Mouse (Mus musculus): ENCODE data around the gene Snx32. TPM values are rescaled to one million over a fixed set of nuclear protein-coding genes. Genes with fewer than 3 reads are reported as not detected.

The Snx32 gene
- polyA plus RNA-seq, 1 experiment from 2014 or later: 16.3 TPM

Other genes starting within 250 kb of the Snx32 start
- gene Pacs1, start 237.4 kb downstream of the Snx32 start, polyA plus RNA-seq (2016; fragmentation: Nextera tagmentation; extraction: Ambion mirVana): 27.9 and 28.4 TPM in 2 replicates
- 221 and 227 TPM in 2 replicates for gene Sf3b2, start 215.1 kb downstream of the Snx32 start, polyA plus RNA-seq (2016; fragmentation: Nextera tagmentation; extraction: Ambion mirVana)
- 3.8 and 4.5 TPM in 2 replicates for gene Gal3st3, start 212.2 kb downstream of the Snx32 start, polyA plus RNA-seq (2016; fragmentation: Nextera tagmentation; extraction: Ambion mirVana)
- not detected in 2 replicates for gene Catsper1, start 174.8 kb downstream of the Snx32 start, polyA plus RNA-seq (2016; fragmentation: Nextera tagmentation; extraction: Ambion mirVana)
- gene Cst6, start 161.0 kb downstream of the Snx32 start, polyA plus RNA-seq (2016; fragmentation: Nextera tagmentation; extraction: Ambion mirVana): not detected in 2 replicates
- 42.8 and 43.0 TPM in 2 replicates for gene Eif1ad, start 143.8 kb downstream of the Snx32 start, polyA plus RNA-seq (2016; fragmentation: Nextera tagmentation; extraction: Ambion mirVana)
- gene Banf1, start 143.4 kb downstream of the Snx32 start, polyA plus RNA-seq (2016; fragmentation: Nextera tagmentation; extraction: Ambion mirVana): 400 and 410 TPM in 2 replicates
- 61.6 and 63.9 TPM in 2 replicates for gene Sart1, start 121.8 kb downstream of the Snx32 start, polyA plus RNA-seq (2016; fragmentation: Nextera tagmentation; extraction: Ambion mirVana)
- 1.7 and 1.8 TPM in 2 replicates for gene Tsga10ip, start 108.0 kb downstream of the Snx32 start, polyA plus RNA-seq (2016; fragmentation: Nextera tagmentation; extraction: Ambion mirVana)
- 190 and 194 TPM in 2 replicates for gene Drap1, start 85.6 kb downstream of the Snx32 start, polyA plus RNA-seq (2016; fragmentation: Nextera tagmentation; extraction: Ambion mirVana)
- gene AI837181, start 85.4 kb downstream of the Snx32 start, polyA plus RNA-seq (2016; fragmentation: Nextera tagmentation; extraction: Ambion mirVana): 38.8 and 39.5 TPM in 2 replicates
- gene Fosl1, start 63.0 kb downstream of the Snx32 start, polyA plus RNA-seq (2016; fragmentation: Nextera tagmentation; extraction: Ambion mirVana): not detected in 2 replicates
- gene Ccdc85b, start 52.6 kb downstream of the Snx32 start, polyA plus RNA-seq (2016; fragmentation: Nextera tagmentation; extraction: Ambion mirVana): 10.5 and 13.0 TPM in 2 replicates
- gene Fibp, start 49.9 kb downstream of the Snx32 start, polyA plus RNA-seq (2016; fragmentation: Nextera tagmentation; extraction: Ambion mirVana): 81.9 and 85.4 TPM in 2 replicates
- 1.3 and 1.7 TPM in 2 replicates for gene Ctsw, start 42.0 kb downstream of the Snx32 start, polyA plus RNA-seq (2016; fragmentation: Nextera tagmentation; extraction: Ambion mirVana)
- 70.3 and 70.6 TPM in 2 replicates for gene Efemp2, start 36.6 kb downstream of the Snx32 start, polyA plus RNA-seq (2016; fragmentation: Nextera tagmentation; extraction: Ambion mirVana)
- 33.2 and 37.6 TPM in 2 replicates for gene Mus81, start 22.1 kb downstream of the Snx32 start, polyA plus RNA-seq (2016; fragmentation: Nextera tagmentation; extraction: Ambion mirVana)
- gene Cfl1, start 20.1 kb downstream of the Snx32 start, polyA plus RNA-seq (2016; fragmentation: Nextera tagmentation; extraction: Ambion mirVana): 1,913 and 1,997 TPM in 2 replicates
- gene 1700020D05Rik, start 6.8 kb downstream of the Snx32 start, polyA plus RNA-seq (2016; fragmentation: Nextera tagmentation; extraction: Ambion mirVana): 0.23 and 0.24 TPM in 2 replicates
- gene Ovol1, start 50.1 kb upstream of the Snx32 start, polyA plus RNA-seq (2016; fragmentation: Nextera tagmentation; extraction: Ambion mirVana): not detected in 2 replicates
- gene Ap5b1, start 57.5 kb upstream of the Snx32 start, polyA plus RNA-seq (2016; fragmentation: Nextera tagmentation; extraction: Ambion mirVana): 2.2 and 2.5 TPM in 2 replicates
- gene Rnaseh2c, start 91.3 kb upstream of the Snx32 start, polyA plus RNA-seq (2016; fragmentation: Nextera tagmentation; extraction: Ambion mirVana): 102 and 110 TPM in 2 replicates
- 31.5 and 36.1 TPM in 2 replicates for gene Kat5, start 99.7 kb upstream of the Snx32 start, polyA plus RNA-seq (2016; fragmentation: Nextera tagmentation; extraction: Ambion mirVana)
- gene Rela, start 126.9 kb upstream of the Snx32 start, polyA plus RNA-seq (2016; fragmentation: Nextera tagmentation; extraction: Ambion mirVana): 41.3 and 42.5 TPM in 2 replicates
- gene Sipa1, start 153.2 kb upstream of the Snx32 start, polyA plus RNA-seq (2016; fragmentation: Nextera tagmentation; extraction: Ambion mirVana): 25.5 and 28.1 TPM in 2 replicates
- gene Map3k11, start 178.2 kb upstream of the Snx32 start, polyA plus RNA-seq (2016; fragmentation: Nextera tagmentation; extraction: Ambion mirVana): 30.6 and 32.8 TPM in 2 replicates
- 22.0 and 22.3 TPM in 2 replicates for gene Pcnx3, start 178.4 kb upstream of the Snx32 start, polyA plus RNA-seq (2016; fragmentation: Nextera tagmentation; extraction: Ambion mirVana)
- gene Kcnk7, start 193.8 kb upstream of the Snx32 start, polyA plus RNA-seq (2016; fragmentation: Nextera tagmentation; extraction: Ambion mirVana): 0.17 TPM in 1 of 2 replicates, not detected in the other
- 121 and 123 TPM in 2 replicates for gene Ehbp1l1, start 215.8 kb upstream of the Snx32 start, polyA plus RNA-seq (2016; fragmentation: Nextera tagmentation; extraction: Ambion mirVana)
- gene Fam89b, start 219.1 kb upstream of the Snx32 start, polyA plus RNA-seq (2016; fragmentation: Nextera tagmentation; extraction: Ambion mirVana): 78.9 and 81.3 TPM in 2 replicates
- 24.3 and 27.7 TPM in 2 replicates for gene Ltbp3, start 230.4 kb upstream of the Snx32 start, polyA plus RNA-seq (2016; fragmentation: Nextera tagmentation; extraction: Ambion mirVana)

Measured in heart, embryonic 12.5 days (tissue).